Mouse (Mus musculus): Measurements from ENCODE around the gene Zfp664.

Gene Zfp664

DNA sequence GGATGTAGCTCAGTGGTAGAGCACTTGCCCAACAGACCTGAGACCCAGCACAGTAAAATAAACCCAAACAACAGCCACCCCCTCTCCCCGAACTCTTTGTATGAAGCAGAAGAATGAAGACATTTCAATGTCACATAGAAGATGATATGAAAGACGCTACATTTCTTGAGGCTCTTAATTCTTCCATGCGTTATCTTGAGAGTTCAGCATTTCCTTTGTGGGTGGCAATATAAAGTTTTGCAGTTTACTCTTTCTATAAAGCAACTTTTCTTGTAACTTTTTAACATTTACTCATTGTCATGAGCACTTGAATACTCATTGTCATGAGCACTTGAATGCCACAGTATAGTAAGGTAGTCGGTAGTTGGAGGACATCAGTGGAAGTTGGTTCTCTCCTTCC lies 8.3 kb upstream of the Zfp664 start:
- no peak for TF ChIP-seq CTCF (conservative IDR thresholded peaks at IDR 0.05; ENCODE audit: low read length)
- H3K4me1 ChIP-seq (replicated peaks; ENCODE audit: low read depth, low read length): peaks cover 26% of the 10 kb centered on the region
- H3K36me3 ChIP-seq (ENCODE audit: insufficient read depth, low read length): peaks cover 25% of the 10 kb centered on the region; the same call in 1 of the 2 replicates
- peaks cover 4% of the 10 kb centered on the region; the same call in 1 of the 2 replicates for H3K27me3 ChIP-seq (ENCODE audit: insufficient read depth, low read length)
- no peak overlapping the region for H3K4me3 ChIP-seq (replicated peaks; ENCODE audit: low read length)
- no peaks in the 10 kb centered on the region for H3K9me3 ChIP-seq (ENCODE audit: low read length)

DNA sequence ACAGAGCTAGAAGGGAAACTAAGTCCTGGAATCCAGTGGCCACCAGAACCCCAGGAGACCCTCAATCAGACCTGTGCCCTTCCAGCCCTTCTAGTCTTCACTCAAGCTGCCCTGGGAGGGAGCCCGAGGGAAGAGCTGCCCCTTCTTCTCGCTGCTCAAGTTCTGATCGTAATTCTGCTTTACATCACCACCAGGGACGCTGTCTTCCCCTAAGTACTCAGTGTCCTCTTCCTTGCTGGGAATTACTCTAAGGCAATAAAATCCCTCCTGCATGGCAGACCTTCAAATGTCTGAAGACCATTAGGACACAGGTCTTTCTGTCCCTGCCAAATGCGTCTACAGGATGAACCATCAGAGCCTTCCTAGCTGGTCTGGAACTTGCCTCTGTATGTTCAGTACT lies 2.5 kb upstream of the Zfp664 start:
- no peaks in the 10 kb centered on the region for H3K9me3 ChIP-seq (ENCODE audit: low read length)
- peaks cover 27% of the 10 kb centered on the region for H3K4me1 ChIP-seq (replicated peaks; ENCODE audit: low read depth, low read length)
- peaks cover 13% of the 10 kb centered on the region for H3K27me3 ChIP-seq (ENCODE audit: insufficient read depth, low read length)
- no peak for TF ChIP-seq POU5F1 (IDR thresholded peaks at IDR 0.05; ENCODE audit: borderline replicate concordance, low read length)
- no peak for TF ChIP-seq NANOG (IDR thresholded peaks at IDR 0.05; ENCODE audit: borderline replicate concordance, low read length)
- peak; percentile 48 for TF ChIP-seq CTCF (conservative IDR thresholded peaks at IDR 0.05; ENCODE audit: low read length)
- peaks cover 24% of the 10 kb centered on the region for H3K36me3 ChIP-seq (ENCODE audit: insufficient read depth, low read length)
- no peak overlapping the region for H3K4me3 ChIP-seq (replicated peaks; ENCODE audit: low read length)

DNA sequence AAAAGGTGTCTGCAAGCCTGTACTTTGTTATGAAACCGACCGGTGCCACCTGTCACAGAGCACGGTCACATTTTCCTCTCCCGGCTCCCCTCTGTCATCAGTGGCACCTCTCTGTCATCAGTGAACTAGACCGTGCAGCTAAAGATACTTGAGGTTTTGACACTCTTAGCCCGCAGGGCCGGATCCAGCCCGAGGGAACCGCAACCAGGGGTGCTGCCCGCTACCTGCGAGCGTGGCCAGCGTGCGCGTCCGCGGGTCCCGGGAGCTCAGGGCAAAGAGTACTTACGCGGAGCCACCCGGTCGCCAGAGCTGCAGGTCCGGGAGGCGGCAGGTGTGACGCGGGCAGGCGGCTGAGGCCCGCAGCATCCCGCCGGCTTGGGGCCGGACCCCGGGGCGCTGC lies 1.0 kb upstream of the Zfp664 start:
- TF ChIP-seq POU5F1 (IDR thresholded peaks at IDR 0.05; ENCODE audit: borderline replicate concordance, low read length) (no peak), CTCF (conservative IDR thresholded peaks at IDR 0.05; ENCODE audit: low read length) (no peak), NANOG (IDR thresholded peaks at IDR 0.05; ENCODE audit: borderline replicate concordance, low read length) (no peak)
- Histone ChIP-seq H3K36me3 (ENCODE audit: insufficient read depth, low read length) (peaks cover 24% of the 10 kb centered on the region), H3K4me3 (replicated peaks; ENCODE audit: low read length) (peak overlapping the region; percentile 94), H3K27me3 (ENCODE audit: insufficient read depth, low read length) (peaks cover 13% of the 10 kb centered on the region), H3K9me3 (ENCODE audit: low read length) (no peaks in the 10 kb centered on the region), H3K4me1 (replicated peaks; ENCODE audit: low read depth, low read length) (peaks cover 28% of the 10 kb centered on the region)

DNA sequence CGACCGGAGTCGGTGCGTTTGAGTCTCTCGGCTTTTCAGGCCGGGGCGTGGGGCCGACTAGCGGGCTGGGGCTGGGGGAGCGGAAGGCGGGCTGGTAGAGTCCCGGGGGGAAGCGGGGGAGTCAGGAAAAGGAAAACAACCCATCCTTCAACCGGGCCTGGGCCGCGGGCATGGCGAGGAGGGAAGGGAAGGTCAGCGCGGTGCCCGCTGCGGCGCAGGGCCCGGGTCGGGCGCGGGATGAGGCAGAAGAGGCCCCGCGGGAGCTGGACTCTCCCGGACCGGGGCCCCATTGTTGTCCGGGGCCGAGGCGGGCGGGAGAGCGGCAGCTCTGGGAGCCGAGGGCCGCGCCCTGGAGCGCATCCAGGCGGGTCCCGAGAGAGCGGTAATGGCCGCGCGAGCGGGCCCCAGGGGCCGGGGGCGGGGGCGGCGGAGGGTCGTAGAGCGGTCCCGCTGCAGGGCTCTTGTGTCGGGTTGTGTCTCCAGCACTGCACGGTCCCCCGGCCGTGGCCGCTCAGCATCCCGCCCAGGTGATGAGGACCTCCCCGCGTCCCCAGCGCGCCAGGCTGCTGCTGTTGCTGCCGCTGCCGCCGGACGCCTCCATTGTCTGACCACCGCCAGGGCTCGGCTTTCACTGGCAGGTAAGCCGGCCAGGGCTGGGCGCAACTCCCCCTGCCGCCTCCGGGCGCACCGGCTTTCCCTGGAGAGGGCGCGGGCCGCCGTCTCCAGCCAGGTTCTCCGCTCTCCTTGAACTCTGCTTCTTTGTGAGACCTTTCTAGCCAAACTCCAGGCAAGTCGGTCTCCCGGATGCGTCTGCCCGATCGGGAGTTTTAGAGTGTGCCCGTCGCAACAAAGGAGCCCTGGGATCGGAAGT lies 615 bp downstream of the Zfp664 start:
- no peaks in the 10 kb centered on the region for H3K9me3 ChIP-seq (ENCODE audit: low read length)
- H3K27me3 ChIP-seq (ENCODE audit: insufficient read depth, low read length): peaks cover 13% of the 10 kb centered on the region
- peaks cover 32% of the 10 kb centered on the region for H3K36me3 ChIP-seq (ENCODE audit: insufficient read depth, low read length)
- peaks cover 28% of the 10 kb centered on the region for H3K4me1 ChIP-seq (replicated peaks; ENCODE audit: low read depth, low read length)
- TF ChIP-seq NANOG (IDR thresholded peaks at IDR 0.05; ENCODE audit: borderline replicate concordance, low read length): no peak
- TF ChIP-seq CTCF (conservative IDR thresholded peaks at IDR 0.05; ENCODE audit: low read length): no peak
- TF ChIP-seq POU5F1 (IDR thresholded peaks at IDR 0.05; ENCODE audit: borderline replicate concordance, low read length): no peak
- H3K4me3 ChIP-seq (replicated peaks; ENCODE audit: low read length): peak overlapping the region; percentile 95

DNA sequence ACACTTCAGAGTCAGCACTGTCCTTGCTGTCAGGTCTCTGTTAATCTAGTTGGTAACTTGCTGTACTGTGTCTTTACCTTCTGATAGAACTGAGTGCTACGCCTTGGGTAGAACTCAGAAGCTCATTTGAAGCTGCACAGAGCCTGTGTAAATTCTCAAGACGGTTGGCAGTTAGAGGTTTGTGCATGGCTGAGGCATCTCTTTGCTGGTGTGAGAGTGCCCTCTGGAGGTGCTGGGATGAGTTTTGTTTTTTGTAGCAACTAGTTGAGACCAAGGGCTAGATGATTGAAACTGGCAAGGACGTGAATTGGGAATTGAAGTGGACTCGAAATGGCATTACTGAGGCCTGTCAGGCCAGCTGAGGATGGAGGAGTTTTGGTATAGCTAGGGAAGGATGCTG lies 6.5 kb downstream of the Zfp664 start:
- no peak for TF ChIP-seq NANOG (IDR thresholded peaks at IDR 0.05; ENCODE audit: borderline replicate concordance, low read length)
- TF ChIP-seq POU5F1 (IDR thresholded peaks at IDR 0.05; ENCODE audit: borderline replicate concordance, low read length): no peak
- peak; percentile 21 for TF ChIP-seq CTCF (conservative IDR thresholded peaks at IDR 0.05; ENCODE audit: low read length)
- Histone ChIP-seq H3K9me3 (ENCODE audit: low read length) (no peaks in the 10 kb centered on the region), H3K27me3 (ENCODE audit: insufficient read depth, low read length) (no peaks in the 10 kb centered on the region), H3K36me3 (ENCODE audit: insufficient read depth, low read length) (peaks cover 82% of the 10 kb centered on the region), H3K4me1 (replicated peaks; ENCODE audit: low read depth, low read length) (peaks cover 46% of the 10 kb centered on the region), H3K4me3 (replicated peaks; ENCODE audit: low read length) (no peak overlapping the region)

DNA sequence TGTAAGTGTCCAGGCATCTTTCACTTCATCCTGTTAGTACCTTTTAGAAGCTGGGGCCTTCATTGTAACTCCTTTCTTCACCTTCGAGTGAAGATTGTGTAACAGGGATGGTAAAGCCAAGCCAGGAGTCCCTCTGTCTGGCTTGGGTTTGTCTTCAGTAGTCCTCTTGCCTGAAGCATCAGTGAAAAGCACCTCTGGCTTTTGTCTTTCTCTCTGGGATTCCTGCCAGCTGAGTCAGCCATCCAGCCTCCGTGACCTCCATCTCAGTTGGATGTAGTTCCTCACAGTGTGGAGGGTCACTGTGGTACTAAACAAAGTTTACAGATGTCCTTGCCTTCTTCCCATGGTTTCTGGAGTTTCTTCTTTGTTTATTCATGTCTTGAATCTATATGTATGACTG lies 9.5 kb downstream of the Zfp664 start:
- TF ChIP-seq POU5F1 (IDR thresholded peaks at IDR 0.05; ENCODE audit: borderline replicate concordance, low read length) (no peak), CTCF (conservative IDR thresholded peaks at IDR 0.05; ENCODE audit: low read length) (no peak), NANOG (IDR thresholded peaks at IDR 0.05; ENCODE audit: borderline replicate concordance, low read length) (no peak)
- Histone ChIP-seq H3K9me3 (ENCODE audit: low read length) (no peaks in the 10 kb centered on the region), H3K4me1 (replicated peaks; ENCODE audit: low read depth, low read length) (peaks cover 50% of the 10 kb centered on the region), H3K27me3 (ENCODE audit: insufficient read depth, low read length) (no peaks in the 10 kb centered on the region), H3K4me3 (replicated peaks; ENCODE audit: low read length) (no peak overlapping the region), H3K36me3 (ENCODE audit: insufficient read depth, low read length) (peaks cover 88% of the 10 kb centered on the region)

DNA sequence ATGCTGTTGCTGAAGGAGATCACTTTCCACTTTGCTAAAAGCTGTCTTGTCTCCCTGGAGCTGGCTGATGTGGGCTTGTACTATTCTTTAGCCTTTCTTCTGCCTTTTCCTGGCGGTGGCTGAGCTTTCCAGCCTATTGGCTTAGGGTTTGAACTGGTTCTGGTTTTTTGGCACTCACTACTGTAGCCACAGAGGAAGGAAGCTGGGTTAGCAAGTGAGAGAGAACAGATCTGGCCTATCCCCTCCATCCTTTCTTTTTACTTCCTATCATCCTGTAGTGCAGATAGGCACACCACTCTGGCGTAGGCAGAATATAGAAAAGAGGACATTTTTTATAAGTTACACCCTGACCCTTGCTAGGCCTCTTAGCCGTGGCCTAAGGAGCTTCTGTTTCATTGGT lies 10.6 kb downstream of the Zfp664 start:
- Histone ChIP-seq H3K36me3 (ENCODE audit: insufficient read depth, low read length) (peaks cover 88% of the 10 kb centered on the region), H3K27me3 (ENCODE audit: insufficient read depth, low read length) (no peaks in the 10 kb centered on the region), H3K4me1 (replicated peaks; ENCODE audit: low read depth, low read length) (peaks cover 50% of the 10 kb centered on the region), H3K4me3 (replicated peaks; ENCODE audit: low read length) (no peak overlapping the region), H3K9me3 (ENCODE audit: low read length) (no peaks in the 10 kb centered on the region)
- no peak for TF ChIP-seq NANOG (IDR thresholded peaks at IDR 0.05; ENCODE audit: borderline replicate concordance, low read length)
- no peak for TF ChIP-seq CTCF (conservative IDR thresholded peaks at IDR 0.05; ENCODE audit: low read length)
- TF ChIP-seq POU5F1 (IDR thresholded peaks at IDR 0.05; ENCODE audit: borderline replicate concordance, low read length): no peak

DNA sequence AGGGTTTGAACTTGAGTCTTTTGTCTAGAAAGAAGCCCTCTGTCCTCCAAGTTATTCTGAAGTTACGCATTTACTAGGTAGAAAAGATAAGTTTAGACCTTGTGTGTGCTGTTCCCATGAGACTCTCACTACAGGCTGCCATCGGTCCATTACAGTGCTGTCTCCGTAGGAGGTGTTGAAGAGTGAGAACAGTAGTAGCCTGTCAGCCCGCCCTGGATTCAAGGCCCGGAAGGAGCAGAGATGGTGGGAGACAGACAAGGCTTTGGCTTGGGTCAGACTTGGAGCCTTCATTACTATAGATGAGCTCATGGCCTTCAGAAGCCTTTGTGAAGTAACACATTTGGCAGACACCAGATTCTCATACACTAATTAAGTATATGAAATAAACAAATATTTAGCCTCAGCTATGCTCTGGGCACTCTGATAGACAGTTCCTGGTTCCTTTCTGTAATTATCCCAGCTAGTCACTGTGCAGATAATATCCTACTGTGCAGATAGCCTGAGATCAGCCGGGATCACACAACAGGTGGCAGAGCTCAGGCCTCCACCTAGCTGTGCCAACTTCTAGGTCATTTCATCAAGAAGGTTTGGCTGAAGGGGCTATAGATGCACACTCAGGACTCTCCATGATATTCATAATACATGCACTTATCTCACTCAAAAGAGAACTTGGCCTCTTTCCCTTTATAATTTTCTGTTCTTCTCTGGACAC lies 11.6 kb downstream of the Zfp664 start:
- no peak for TF ChIP-seq POU5F1 (IDR thresholded peaks at IDR 0.05; ENCODE audit: borderline replicate concordance, low read length)
- no peak for TF ChIP-seq CTCF (conservative IDR thresholded peaks at IDR 0.05; ENCODE audit: low read length)
- TF ChIP-seq NANOG (IDR thresholded peaks at IDR 0.05; ENCODE audit: borderline replicate concordance, low read length): no peak
- H3K36me3 ChIP-seq (ENCODE audit: insufficient read depth, low read length): peaks cover 90% of the 10 kb centered on the region
- H3K9me3 ChIP-seq (ENCODE audit: low read length): no peaks in the 10 kb centered on the region
- H3K4me3 ChIP-seq (replicated peaks; ENCODE audit: low read length): no peak overlapping the region
- peaks cover 44% of the 10 kb centered on the region for H3K4me1 ChIP-seq (replicated peaks; ENCODE audit: low read depth, low read length)
- no peaks in the 10 kb centered on the region for H3K27me3 ChIP-seq (ENCODE audit: insufficient read depth, low read length)
